Mouse (Mus musculus) lung, postnatal 0 days (tissue): Measurements from ENCODE around the gene Krtap5-5.

ENCODE experiments used
- CTCF ChIP-seq: IDR thresholded peaks from 2 replicates; pipeline ENCODE4 v1.5.1; 2016; ENCODE audit warnings: antibody characterized with exemption, mild to moderate bottlenecking
- EP300 ChIP-seq: IDR thresholded peaks from 2 replicates; pipeline ENCODE4 v1.6.1; 2016; ENCODE audit warnings: antibody characterized with exemption, mild to moderate bottlenecking, control low read depth

- TF ChIP-seq CTCF (no peak), EP300 (no peak)
Measured at GRCm38 (mm10) chr7:142231540-142231939, 1.8 kb upstream of the Krtap5-5 start.
